Mouse (Mus musculus): ENCODE results near the gene Muc16.
A peak's percentile ranks its signal among the peaks of the same experiment; 100 is the strongest.

Muc16 gene

GRCm38 (mm10) chr9:18674480-18675154, at the start of gene Muc16:
Gene Muc16 (minus strand): TSS chr9:18674530.
- no peak for DNase-seq (ENCODE audit: low read depth, low spot score)

GRCm38 (mm10) chr9:18722712-18723099, 48.4 kb upstream of the Muc16 start:
- no peak for DNase-seq (ENCODE audit: low read depth, low spot score)

GRCm38 (mm10) chr9:18721931-18722711, 47.8 kb upstream of the Muc16 start:
- no peak for DNase-seq (ENCODE audit: low read depth, low spot score)

GRCm38 (mm10) chr9:18721011-18721410, 46.7 kb upstream of the Muc16 start:
- no peak for DNase-seq (ENCODE audit: low read depth, low spot score)

GRCm38 (mm10) chr9:18705628-18706027, 31.3 kb upstream of the Muc16 start:
- DNase-seq (ENCODE audit: low read depth, low spot score) = no peak

- DNase-seq (ENCODE audit: low read depth, low spot score) = no peak
Measured at GRCm38 (mm10) chr9:18598366-18598765, 76.0 kb downstream of the Muc16 start.

GRCm38 (mm10) chr9:18508098-18508497, 166.2 kb downstream of the Muc16 start:
- no peak for DNase-seq (ENCODE audit: low read depth, low spot score)

GRCm38 (mm10) chr9:18478168-18478567, 196.2 kb downstream of the Muc16 start, which contains the start of the genes Zfp558 and Mbd3l1:
Gene Zfp558 (minus strand): TSS chr9:18478268.
Gene Mbd3l1 (plus strand): TSS chr9:18478359.
- no peak for DNase-seq (ENCODE audit: low read depth, low spot score)

- DNase-seq (ENCODE audit: low read depth, low spot score) = peak; percentile 40
Measured at GRCm38 (mm10) chr9:18473324-18474128, 200.8 kb downstream of the Muc16 start.

GRCm38 (mm10) chr9:18468005-18468404, 206.3 kb downstream of the Muc16 start:
- DNase-seq (ENCODE audit: low read depth, low spot score) = no peak

- DNase-seq (ENCODE audit: low read depth, low spot score) = no peak
Measured at GRCm38 (mm10) chr9:18467350-18467749, 207.0 kb downstream of the Muc16 start.

GRCm38 (mm10) chr9:18456520-18456919, 217.8 kb downstream of the Muc16 start:
- DNase-seq (ENCODE audit: low read depth, low spot score) = no peak
